Mouse (Mus musculus): ENCODE measurements around the gene Jrkl. TPM values are rescaled to one million over a fixed set of nuclear protein-coding genes. Genes with fewer than 3 reads are reported as not detected.

Jrkl gene
- polyA plus RNA-seq (2016; fragmentation: Nextera tagmentation; extraction: Ambion mirVana) = 13.9 and 15.5 TPM in 2 replicates

GRCm38 (mm10) chr9:13245481-13245880 is at the start of gene Jrkl:
Gene Jrkl (minus strand): TSS chr9:13245829.
- Histone ChIP-seq H3K9ac (peak within 1 kb of the TSS; percentile 61), H3K27me3 (no peaks in the 10 kb centered on the region), H3K27ac (peak within 1 kb of the TSS; percentile 73), H3K4me3 (peak within 1 kb of the TSS; percentile 63), H3K36me3 (no peaks in the 10 kb centered on the region), H3K4me2 (replicated peaks) (peak within 1 kb of the TSS; percentile 63), H3K9me3 (replicated peaks) (no peaks in the 10 kb centered on the region), H3K4me1 (peaks cover 23% of the 10 kb centered on the region)
- 8% methylated on average over 10 of the region's 10 CpGs for WGBS
- ATAC-seq (ENCODE audit: low FRiP score) = no peak

GRCm38 (mm10) chr9:13287482-13287881 is 41.9 kb upstream of the Jrkl start:
- Histone ChIP-seq H3K27me3 (no peaks in the 10 kb centered on the region), H3K36me3 (no peaks in the 10 kb centered on the region), H3K4me2 (replicated peaks) (no peak overlapping the region), H3K27ac (no peak overlapping the region), H3K9me3 (replicated peaks) (no peaks in the 10 kb centered on the region), H3K4me3 (no peak overlapping the region), H3K9ac (no peak overlapping the region), H3K4me1 (no peaks in the 10 kb centered on the region)
- WGBS = 64% methylated on average over 2 of the region's 2 CpGs
- ATAC-seq (ENCODE audit: low FRiP score) = no peak

GRCm38 (mm10) chr9:13273219-13273618 is 27.6 kb upstream of the Jrkl start:
- no peak overlapping the region for H3K27ac ChIP-seq
- ATAC-seq (ENCODE audit: low FRiP score) = no peak
- 83% methylated on average over 1 of the region's 1 CpGs for WGBS
- H3K9me3 ChIP-seq (replicated peaks) = no peaks in the 10 kb centered on the region
- H3K4me1 ChIP-seq = no peaks in the 10 kb centered on the region
- no peak overlapping the region for H3K4me2 ChIP-seq (replicated peaks)
- H3K27me3 ChIP-seq = no peaks in the 10 kb centered on the region
- H3K36me3 ChIP-seq = no peaks in the 10 kb centered on the region
- H3K9ac ChIP-seq = no peak overlapping the region
- H3K4me3 ChIP-seq = no peak overlapping the region

GRCm38 (mm10) chr9:13260980-13261379 is 15.4 kb upstream of the Jrkl start:
- Histone ChIP-seq H3K36me3 (no peaks in the 10 kb centered on the region), H3K9me3 (replicated peaks) (no peaks in the 10 kb centered on the region), H3K27me3 (no peaks in the 10 kb centered on the region), H3K9ac (no peak overlapping the region), H3K4me1 (no peaks in the 10 kb centered on the region), H3K4me2 (replicated peaks) (no peak overlapping the region), H3K4me3 (no peak overlapping the region), H3K27ac (no peak overlapping the region)
- WGBS = 85% methylated on average over 3 of the region's 3 CpGs
- no peak for ATAC-seq (ENCODE audit: low FRiP score)

- Histone ChIP-seq H3K9ac (no peak overlapping the region), H3K4me1 (no peaks in the 10 kb centered on the region), H3K4me3 (no peak overlapping the region), H3K27ac (no peak overlapping the region), H3K27me3 (no peaks in the 10 kb centered on the region), H3K36me3 (no peaks in the 10 kb centered on the region), H3K4me2 (replicated peaks) (no peak overlapping the region), H3K9me3 (replicated peaks) (no peaks in the 10 kb centered on the region)
- ATAC-seq (ENCODE audit: low FRiP score) = no peak
- 89% methylated on average over 2 of the region's 2 CpGs for WGBS
Measured at GRCm38 (mm10) chr9:13258173-13258572, 12.5 kb upstream of the Jrkl start.

- Histone ChIP-seq H3K4me2 (replicated peaks) (no peak overlapping the region), H3K36me3 (no peaks in the 10 kb centered on the region), H3K9ac (no peak overlapping the region), H3K27ac (no peak overlapping the region), H3K27me3 (no peaks in the 10 kb centered on the region), H3K9me3 (replicated peaks) (no peaks in the 10 kb centered on the region), H3K4me1 (no peaks in the 10 kb centered on the region), H3K4me3 (no peak overlapping the region)
- ATAC-seq (ENCODE audit: low FRiP score) = no peak
- WGBS = 88% methylated on average over 1 of the region's 1 CpGs
Measured at GRCm38 (mm10) chr9:13256726-13257125, 11.1 kb upstream of the Jrkl start.

- H3K27ac ChIP-seq = no peak overlapping the region
- WGBS = 84% methylated on average over 2 of the region's 2 CpGs
- H3K27me3 ChIP-seq = no peaks in the 10 kb centered on the region
- H3K9me3 ChIP-seq (replicated peaks) = no peaks in the 10 kb centered on the region
- no peak overlapping the region for H3K4me3 ChIP-seq
- no peaks in the 10 kb centered on the region for H3K36me3 ChIP-seq
- peaks cover 7% of the 10 kb centered on the region for H3K4me1 ChIP-seq
- H3K9ac ChIP-seq = no peak overlapping the region
- no peak for ATAC-seq (ENCODE audit: low FRiP score)
- no peak overlapping the region for H3K4me2 ChIP-seq (replicated peaks)
Measured at GRCm38 (mm10) chr9:13251251-13251650, 5.6 kb upstream of the Jrkl start.

- WGBS = 95% methylated on average over 4 of the region's 4 CpGs
- H3K4me1 ChIP-seq = peaks cover 23% of the 10 kb centered on the region
Measured at GRCm38 (mm10) chr9:13248104-13248503, 2.5 kb upstream of the Jrkl start.

GRCm38 (mm10) chr9:13246815-13247638 is 1.4 kb upstream of the Jrkl start, which contains the start of gene Ccdc82:
Gene Ccdc82 (plus strand): TSS chr9:13246955.
- Histone ChIP-seq H3K36me3 (no peaks in the 10 kb centered on the region), H3K4me2 (replicated peaks) (peak within 1 kb of the TSS; percentile 88), H3K9ac (peak within 1 kb of the TSS; percentile 75), H3K9me3 (replicated peaks) (no peaks in the 10 kb centered on the region), H3K27ac (peak within 1 kb of the TSS; percentile 82), H3K4me3 (peak within 1 kb of the TSS; percentile 63), H3K27me3 (no peaks in the 10 kb centered on the region), H3K4me1 (peaks cover 23% of the 10 kb centered on the region)
- 3% methylated on average over 32 of the region's 39 CpGs for WGBS
- peak; percentile 98 for ATAC-seq (ENCODE audit: low FRiP score)

More at GRCm38 (mm10) chr9:13248104-13248503, 2.5 kb upstream of the Jrkl start:
- Histone ChIP-seq H3K9me3 (replicated peaks) (no peaks in the 10 kb centered on the region), H3K27ac (no peak overlapping the region), H3K36me3 (no peaks in the 10 kb centered on the region), H3K9ac (no peak overlapping the region), H3K4me2 (replicated peaks) (no peak overlapping the region; the same call in 1 of the 2 replicates), H3K27me3 (no peaks in the 10 kb centered on the region), H3K4me3 (no peak overlapping the region)
- no peak for ATAC-seq (ENCODE audit: low FRiP score)

GRCm38 (mm10) chr9:13242321-13242720 is 3.3 kb downstream of the Jrkl start:
- H3K4me3 ChIP-seq = no peak overlapping the region
- H3K27me3 ChIP-seq = no peaks in the 10 kb centered on the region
- peaks cover 18% of the 10 kb centered on the region for H3K4me1 ChIP-seq
- no peaks in the 10 kb centered on the region for H3K9me3 ChIP-seq (replicated peaks)
- no peak overlapping the region for H3K9ac ChIP-seq
- no peak overlapping the region for H3K4me2 ChIP-seq (replicated peaks)
- ATAC-seq (ENCODE audit: low FRiP score) = no peak
- H3K36me3 ChIP-seq = no peaks in the 10 kb centered on the region
- no peak overlapping the region for H3K27ac ChIP-seq

GRCm38 (mm10) chr9:13231545-13232216 is 13.9 kb downstream of the Jrkl start:
- Histone ChIP-seq H3K36me3 (no peaks in the 10 kb centered on the region), H3K27ac (no peak overlapping the region), H3K9me3 (replicated peaks) (no peaks in the 10 kb centered on the region), H3K4me1 (peaks cover 2% of the 10 kb centered on the region; the same call in 1 of the 2 replicates), H3K9ac (no peak overlapping the region), H3K27me3 (no peaks in the 10 kb centered on the region), H3K4me3 (no peak overlapping the region), H3K4me2 (replicated peaks) (no peak overlapping the region)
- WGBS = 22% methylated on average over 5 of the region's 5 CpGs
- no peak for ATAC-seq (ENCODE audit: low FRiP score)

GRCm38 (mm10) chr9:13230553-13230952 is 15.1 kb downstream of the Jrkl start:
- Histone ChIP-seq H3K36me3 (no peaks in the 10 kb centered on the region), H3K27ac (no peak overlapping the region), H3K4me2 (replicated peaks) (no peak overlapping the region), H3K4me3 (no peak overlapping the region), H3K27me3 (no peaks in the 10 kb centered on the region), H3K4me1 (peaks cover 2% of the 10 kb centered on the region; the same call in 1 of the 2 replicates), H3K9ac (no peak overlapping the region), H3K9me3 (replicated peaks) (no peaks in the 10 kb centered on the region)
- ATAC-seq (ENCODE audit: low FRiP score) = no peak
- 6% methylated on average over 4 of the region's 4 CpGs for WGBS

Measured in hindbrain, embryonic 12.5 days (tissue).